In genomic region chr13:83872143-83872819, GRCm38 (mm10) we compare ENCODE assay signal across 20 mouse cellular contexts.
A peak's percentile ranks its signal among the peaks of the same experiment; 100 is the strongest.
DNase-seq lines count a peak whose midpoint lies in the region; ATAC-seq lines count a peak whose summit lies in the region.
"Had no signal": no experiment of that assay in that cellular context is flagged by ENCODE, and none has a peak within 500 bp of the region (broad histone marks: within the 10 kb centered on the region; RNA-seq: fewer than 3 reads in every experiment).

No protein-coding gene starts in this region.

- H3K4me2 ChIP-seq in forebrain, embryonic 11.5 days (ENCODE audit: low read depth, low read length, severe bottlenecking) = no peak overlapping the region
- H3K4me2 ChIP-seq in neural tube, embryonic 11.5 days (ENCODE audit: low read depth) = no peak overlapping the region
- no peak overlapping the region for H3K4me2 ChIP-seq in midbrain, embryonic 13.5 days (replicated peaks)
- H3K4me2 ChIP-seq: heart, embryonic 12.5 days; liver, embryonic 11.5 days had no signal

- WGBS in forebrain, embryonic 10.5 days = 51% methylated on average over 3 of the region's 3 CpGs
- WGBS in forebrain, embryonic 11.5 days = 51% methylated on average over 3 of the region's 3 CpGs
- 58% methylated on average over 3 of the region's 3 CpGs for WGBS in neural tube, embryonic 11.5 days
- 33% methylated on average over 3 of the region's 3 CpGs for WGBS in midbrain, embryonic 13.5 days

- no peaks in the 10 kb centered on the region for H3K27me3 ChIP-seq in forebrain, embryonic 10.5 days (ENCODE audit: poor library complexity, severe bottlenecking)
- H3K27me3 ChIP-seq in forebrain, embryonic 11.5 days (ENCODE audit: control insufficient read depth, insufficient read depth, low read length) = no peaks in the 10 kb centered on the region
- no peaks in the 10 kb centered on the region for H3K27me3 ChIP-seq in neural tube, embryonic 11.5 days (ENCODE audit: control insufficient read depth, insufficient read depth, low read length)
- H3K27me3 ChIP-seq in midbrain, embryonic 13.5 days = no peaks in the 10 kb centered on the region
- H3K27me3 ChIP-seq: heart, embryonic 12.5 days; megakaryocyte, embryonic 14.5 days had no signal

- no peak for DNase-seq in forebrain, embryonic 10.5 days (ENCODE audit: extremely low spot score, low spot score)
- no peak for DNase-seq in forebrain, embryonic 11.5 days (ENCODE audit: low spot score)
- DNase-seq in neural tube, embryonic 11.5 days (ENCODE audit: low spot score) = no peak
- no peak for DNase-seq in neural tube, embryonic 10.5 days (ENCODE audit: extremely low spot score, low spot score)
- DNase-seq in retina, postnatal 1 day = peak; percentile 92
- no peak for DNase-seq in gastrocnemius, postnatal 25 days
- no peak for DNase-seq in natural killer cell, adult 2 months (ENCODE audit: low spot score in 2 of 2)
- DNase-seq: heart, adult 11 months; heart, postnatal 14 days; kidney, adult 8-10 months; kidney, postnatal 14 days; lung, adult 18-20 months; spleen, adult 18-20 months; thymus, adult 18-20 months had no signal

- no peak for ATAC-seq in forebrain, embryonic 11.5 days (replicated peaks; ENCODE audit: low FRiP score)
- ATAC-seq in neural tube, embryonic 11.5 days (ENCODE audit: insufficient read depth, low FRiP score, low TSS enrichment) = peak; percentile 2; the same call in 1 of the 2 replicates
- ATAC-seq in midbrain, embryonic 13.5 days = no peak
- ATAC-seq: inflammation-experienced regulatory T-cells, adult 6 months had no signal

- no peaks in the 10 kb centered on the region for H3K36me3 ChIP-seq in forebrain, embryonic 10.5 days (replicated peaks)
- no peaks in the 10 kb centered on the region for H3K36me3 ChIP-seq in forebrain, embryonic 11.5 days (ENCODE audit: control insufficient read depth, insufficient read depth, low read length)
- no peaks in the 10 kb centered on the region for H3K36me3 ChIP-seq in neural tube, embryonic 11.5 days (ENCODE audit: control insufficient read depth, insufficient read depth, low read length)
- H3K36me3 ChIP-seq in midbrain, embryonic 13.5 days = no peaks in the 10 kb centered on the region
- H3K36me3 ChIP-seq: heart, embryonic 12.5 days had no signal

- peak overlapping the region; percentile 67; the same call in 1 of the 2 replicates for H3K27ac ChIP-seq in forebrain, embryonic 10.5 days
- H3K27ac ChIP-seq in forebrain, embryonic 11.5 days (ENCODE audit: low read depth, low read length) = no peak overlapping the region; the same call in 1 of the 2 replicates
- no peak overlapping the region for H3K27ac ChIP-seq in neural tube, embryonic 11.5 days (ENCODE audit: low read depth, low read length)
- H3K27ac ChIP-seq in midbrain, embryonic 13.5 days = peak overlapping the region; percentile 75
- H3K27ac ChIP-seq: left cerebral cortex, adult 2 months had no signal

- peaks cover 51% of the 10 kb centered on the region for H3K4me1 ChIP-seq in forebrain, embryonic 10.5 days
- peaks cover 4% of the 10 kb centered on the region for H3K4me1 ChIP-seq in forebrain, embryonic 11.5 days (replicated peaks; ENCODE audit: control insufficient read depth, insufficient read depth, low read length)
- H3K4me1 ChIP-seq in neural tube, embryonic 11.5 days (ENCODE audit: control insufficient read depth, insufficient read depth, low read length) = peaks cover 4% of the 10 kb centered on the region; the same call in 1 of the 2 replicates
- H3K4me1 ChIP-seq in midbrain, embryonic 13.5 days (replicated peaks) = peaks cover 36% of the 10 kb centered on the region
- H3K4me1 ChIP-seq: heart, embryonic 12.5 days; megakaryocyte, embryonic 14.5 days had no signal

- no peak overlapping the region for H3K9ac ChIP-seq in forebrain, embryonic 11.5 days (ENCODE audit: low read length)
- H3K9ac ChIP-seq in neural tube, embryonic 11.5 days (ENCODE audit: low read length) = no peak overlapping the region
- no peak overlapping the region for H3K9ac ChIP-seq in midbrain, embryonic 13.5 days (replicated peaks)
- H3K9ac ChIP-seq: heart, embryonic 12.5 days had no signal

- no peaks in the 10 kb centered on the region for H3K9me3 ChIP-seq in forebrain, embryonic 10.5 days
- H3K9me3 ChIP-seq in forebrain, embryonic 11.5 days (ENCODE audit: control insufficient read depth, low read length) = no peaks in the 10 kb centered on the region
- H3K9me3 ChIP-seq in neural tube, embryonic 11.5 days (ENCODE audit: control insufficient read depth, low read length) = no peaks in the 10 kb centered on the region
- no peaks in the 10 kb centered on the region for H3K9me3 ChIP-seq in midbrain, embryonic 13.5 days
- H3K9me3 ChIP-seq: heart, embryonic 12.5 days; megakaryocyte, embryonic 14.5 days had no signal

- no peak overlapping the region for H3K4me3 ChIP-seq in forebrain, embryonic 10.5 days
- H3K4me3 ChIP-seq in forebrain, embryonic 11.5 days (ENCODE audit: low read depth, low read length) = no peak overlapping the region
- H3K4me3 ChIP-seq in neural tube, embryonic 11.5 days (ENCODE audit: low read depth, low read length) = no peak overlapping the region
- H3K4me3 ChIP-seq in midbrain, embryonic 13.5 days (replicated peaks) = no peak overlapping the region
- H3K4me3 ChIP-seq: heart, embryonic 12.5 days; left cerebral cortex, adult 2 months; megakaryocyte, embryonic 14.5 days had no signal

Comparison
In these comparisons a context has a peak if more than half of its experiments do, and no peak if none do; other contexts are left out.
1. H3K27ac ChIP-seq: peak in forebrain, embryonic 10.5 days (single experiment) and midbrain, embryonic 13.5 days (single experiment); none in forebrain, embryonic 11.5 days (single experiment) and neural tube, embryonic 11.5 days (single experiment).